Mouse (Mus musculus): ENCODE data around the gene Gstm7. TPM values are rescaled to one million over a fixed set of nuclear protein-coding genes. Genes with fewer than 3 reads are reported as not detected.
"Not testable (repeated sequence)": the region's sequence is repeated elsewhere in the genome, so short reads cannot be mapped to it uniquely, and the experiment has no call there.

Gene Gstm7
- polyA plus RNA-seq, 1 experiment from 2014 or later = 5.6 TPM

- DNase-seq (ENCODE audit: low spot score) (no peak), ATAC-seq (no peak; the same call in 1 of the 2 replicates)
- Histone ChIP-seq H3K9ac (replicated peaks; ENCODE audit: low read depth) (no peak overlapping the region), H3K4me1 (ENCODE audit: insufficient read depth, low read depth, low read length) (no peaks in the 10 kb centered on the region), H3K27ac (ENCODE audit: low read length) (no peak overlapping the region), H3K27me3 (replicated peaks; ENCODE audit: insufficient read depth, low read length) (no peaks in the 10 kb centered on the region), H3K9me3 (ENCODE audit: low read length) (no peaks in the 10 kb centered on the region), H3K4me3 (ENCODE audit: low read depth, low read length) (no peak overlapping the region), H3K4me2 (replicated peaks; ENCODE audit: low read depth, low read length) (no peak overlapping the region), H3K36me3 (ENCODE audit: insufficient read depth, low read length) (no peaks in the 10 kb centered on the region)
- TF ChIP-seq CTCF (IDR thresholded peaks at IDR 0.05) = no peak
- TF ChIP-seq EP300 (IDR thresholded peaks at IDR 0.05) = no peak
- WGBS = 80% methylated on average over 5 of the region's 5 CpGs
Measured at GRCm38 (mm10) chr3:107953906-107954305, 22.3 kb upstream of the Gstm7 start.

GRCm38 (mm10) chr3:107953328-107953755 lies 21.7 kb upstream of the Gstm7 start:
- DNase-seq (ENCODE audit: low spot score) (peak; percentile 87), ATAC-seq (peak; percentile 80)
- H3K9ac ChIP-seq (replicated peaks; ENCODE audit: low read depth) = no peak overlapping the region
- WGBS = 18% methylated on average over 6 of the region's 6 CpGs
- no peak overlapping the region for H3K4me2 ChIP-seq (replicated peaks; ENCODE audit: low read depth, low read length)
- TF ChIP-seq EP300 (IDR thresholded peaks at IDR 0.05) (no peak), CTCF (IDR thresholded peaks at IDR 0.05) (peak; percentile 93)
- no peak overlapping the region for H3K27ac ChIP-seq (ENCODE audit: low read length)
- H3K9me3 ChIP-seq (ENCODE audit: low read length) = no peaks in the 10 kb centered on the region
- H3K4me1 ChIP-seq (ENCODE audit: insufficient read depth, low read depth, low read length) = no peaks in the 10 kb centered on the region
- H3K36me3 ChIP-seq (ENCODE audit: insufficient read depth, low read length) = no peaks in the 10 kb centered on the region
- no peak overlapping the region for H3K4me3 ChIP-seq (ENCODE audit: low read depth, low read length)
- H3K27me3 ChIP-seq (replicated peaks; ENCODE audit: insufficient read depth, low read length) = no peaks in the 10 kb centered on the region

GRCm38 (mm10) chr3:107950531-107950930 lies 18.9 kb upstream of the Gstm7 start:
- DNase-seq (ENCODE audit: low spot score) (no peak), ATAC-seq (no peak)
- Histone ChIP-seq H3K36me3 (ENCODE audit: insufficient read depth, low read length) (no peaks in the 10 kb centered on the region), H3K27me3 (replicated peaks; ENCODE audit: insufficient read depth, low read length) (no peaks in the 10 kb centered on the region), H3K9ac (replicated peaks; ENCODE audit: low read depth) (no peak overlapping the region), H3K4me1 (ENCODE audit: insufficient read depth, low read depth, low read length) (no peaks in the 10 kb centered on the region), H3K4me3 (ENCODE audit: low read depth, low read length) (no peak overlapping the region), H3K4me2 (replicated peaks; ENCODE audit: low read depth, low read length) (no peak overlapping the region), H3K27ac (ENCODE audit: low read length) (no peak overlapping the region), H3K9me3 (ENCODE audit: low read length) (no peaks in the 10 kb centered on the region)
- TF ChIP-seq CTCF (IDR thresholded peaks at IDR 0.05) (no peak), EP300 (IDR thresholded peaks at IDR 0.05) (no peak)
- 77% methylated on average over 11 of the region's 11 CpGs for WGBS

- ATAC-seq; H3K9me3 ChIP-seq (ENCODE audit: low read length); H3K36me3 ChIP-seq (ENCODE audit: insufficient read depth, low read length); H3K9ac ChIP-seq (replicated peaks; ENCODE audit: low read depth); H3K4me3 ChIP-seq (ENCODE audit: low read depth, low read length); H3K4me1 ChIP-seq (ENCODE audit: insufficient read depth, low read depth, low read length); H3K4me2 ChIP-seq (replicated peaks; ENCODE audit: low read depth, low read length); H3K27ac ChIP-seq (ENCODE audit: low read length); DNase-seq (ENCODE audit: low spot score); H3K27me3 ChIP-seq (replicated peaks; ENCODE audit: insufficient read depth, low read length): not testable (repeated sequence)
- WGBS = 90% methylated on average over 1 of the region's 1 CpGs
Measured at GRCm38 (mm10) chr3:107949461-107949860, 17.8 kb upstream of the Gstm7 start.

DNA sequence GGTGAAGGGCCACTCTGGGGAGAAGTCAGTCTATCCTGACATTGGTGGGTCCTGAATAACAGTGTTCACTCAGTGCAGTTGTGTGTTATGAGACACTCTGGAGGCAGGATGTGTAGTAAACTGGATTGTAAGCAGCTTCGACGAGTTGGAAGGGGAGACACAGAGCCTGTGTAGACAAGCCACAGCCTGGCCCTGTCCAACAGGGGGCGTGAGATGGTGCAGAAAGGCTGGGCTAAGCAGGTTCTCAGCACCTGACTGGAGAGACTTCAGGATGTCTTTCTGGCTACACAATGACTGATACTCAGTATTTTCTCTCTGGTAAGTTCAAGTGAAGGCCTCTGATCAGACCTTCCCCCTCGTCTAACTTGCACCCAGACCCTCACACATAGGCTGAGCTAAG lies 14.1 kb upstream of the Gstm7 start:
- Histone ChIP-seq H3K9me3 (ENCODE audit: low read length) (no peaks in the 10 kb centered on the region), H3K9ac (replicated peaks; ENCODE audit: low read depth) (no peak overlapping the region), H3K4me1 (ENCODE audit: insufficient read depth, low read depth, low read length) (peaks cover 3% of the 10 kb centered on the region; the same call in 1 of the 2 replicates), H3K27ac (ENCODE audit: low read length) (no peak overlapping the region), H3K4me2 (replicated peaks; ENCODE audit: low read depth, low read length) (no peak overlapping the region), H3K27me3 (replicated peaks; ENCODE audit: insufficient read depth, low read length) (no peaks in the 10 kb centered on the region), H3K36me3 (ENCODE audit: insufficient read depth, low read length) (no peaks in the 10 kb centered on the region), H3K4me3 (ENCODE audit: low read depth, low read length) (no peak overlapping the region)
- 45% methylated on average over 4 of the region's 4 CpGs for WGBS
- no peak for ATAC-seq
- no peak for DNase-seq (ENCODE audit: low spot score)
- TF ChIP-seq EP300 (IDR thresholded peaks at IDR 0.05) = no peak
- TF ChIP-seq CTCF (IDR thresholded peaks at IDR 0.05) = peak; percentile 40

DNA sequence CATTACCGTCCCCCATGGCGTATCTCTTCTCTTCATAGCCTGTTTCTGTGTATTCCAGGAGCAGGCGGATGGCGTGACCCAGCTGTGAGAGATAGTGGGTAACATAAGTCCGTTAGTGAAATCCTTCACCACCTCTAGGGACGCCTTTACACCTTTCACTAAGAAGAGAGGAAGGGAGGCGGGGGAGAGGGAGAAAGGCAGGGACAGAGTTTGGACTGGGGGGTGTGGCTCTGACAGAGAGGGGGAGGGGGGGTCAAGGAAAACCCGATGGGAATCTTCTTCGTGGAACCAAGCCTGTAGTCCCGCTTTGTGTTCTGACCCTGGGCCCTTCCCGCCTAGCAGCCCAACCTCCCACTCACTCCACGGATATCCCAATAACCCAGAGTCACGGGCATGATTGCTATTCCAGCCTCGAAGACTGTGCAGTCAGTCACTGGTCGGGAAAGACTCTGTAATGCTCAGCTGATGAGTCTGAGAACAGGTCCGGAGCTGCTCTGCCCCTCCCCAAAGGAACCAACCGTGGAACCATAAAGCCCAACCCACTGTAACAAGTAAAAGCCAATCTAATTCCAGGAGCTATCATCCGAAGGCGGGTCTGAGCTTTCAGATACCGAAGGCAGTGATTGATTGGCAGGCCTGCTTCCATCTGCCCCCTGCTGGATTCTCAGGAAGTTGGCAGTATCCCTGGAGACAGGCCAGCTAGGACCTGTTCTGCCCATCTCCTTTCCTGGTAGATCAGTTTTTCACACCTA lies 11.8 kb upstream of the Gstm7 start, which contains the start of gene Gstm6:
Gstm6 (minus strand) TSS at position 511 of the 752 bp plus-strand sequence.
- peak within 1 kb of the TSS; percentile 47 for H3K4me2 ChIP-seq (replicated peaks; ENCODE audit: low read depth, low read length)
- DNase-seq (ENCODE audit: low spot score) (peak; percentile 75), ATAC-seq (peak; percentile 69)
- no peaks in the 10 kb centered on the region for H3K9me3 ChIP-seq (ENCODE audit: low read length)
- no peak within 1 kb of the TSS for H3K4me3 ChIP-seq (ENCODE audit: low read depth, low read length)
- no peaks in the 10 kb centered on the region for H3K36me3 ChIP-seq (ENCODE audit: insufficient read depth, low read length)
- no peaks in the 10 kb centered on the region for H3K27me3 ChIP-seq (replicated peaks; ENCODE audit: insufficient read depth, low read length)
- no peak within 1 kb of the TSS for H3K9ac ChIP-seq (replicated peaks; ENCODE audit: low read depth)
- no peak within 1 kb of the TSS for H3K27ac ChIP-seq (ENCODE audit: low read length)
- peaks cover 3% of the 10 kb centered on the region; the same call in 1 of the 2 replicates for H3K4me1 ChIP-seq (ENCODE audit: insufficient read depth, low read depth, low read length)
- TF ChIP-seq EP300 (IDR thresholded peaks at IDR 0.05) (no peak), CTCF (IDR thresholded peaks at IDR 0.05) (peak; percentile 72)
- WGBS = 21% methylated on average over 20 of the region's 20 CpGs

Measured in lung, postnatal 0 days (tissue).